Mouse (Mus musculus) splenic B cell, adult 2 months (primary cell): ENCODE results near the gene Fbxw11.
"Not testable (repeated sequence)": the region's sequence is repeated elsewhere in the genome, so short reads cannot be mapped to it uniquely, and the experiment has no call there.

Experiments used
- DNase-seq: peaks from one replicate; pipeline ENCODE4 v3.0.0-alpha.2; 2011; ENCODE audit warnings: low read depth, low spot score
- H3K27me3 ChIP-seq: 2 replicates; pipeline ENCODE4 v1.6.1; 2012; ENCODE audit warnings: mild to moderate bottlenecking, low read length, moderate library complexity, mixed read lengths; ENCODE audit not compliant: control insufficient read depth, poor library complexity, insufficient read depth, severe bottlenecking
- H3K36me3 ChIP-seq: 2 replicates; pipeline ENCODE4 v1.6.1; 2012; ENCODE audit warnings: mild to moderate bottlenecking, low read length, moderate library complexity, mixed read lengths; ENCODE audit not compliant: control insufficient read depth, poor library complexity, insufficient read depth, severe bottlenecking

Gene Fbxw11

GRCm38 (mm10) chr11:32618641-32619040 lies 23.9 kb upstream of the Fbxw11 start:
- DNase-seq, H3K27me3 ChIP-seq: not testable (repeated sequence)
- peaks cover 42% of the 10 kb centered on the region for H3K36me3 ChIP-seq

GRCm38 (mm10) chr11:32619257-32619816 lies 23.2 kb upstream of the Fbxw11 start:
- peaks cover 41% of the 10 kb centered on the region for H3K36me3 ChIP-seq
- H3K27me3 ChIP-seq = no peaks in the 10 kb centered on the region
- DNase-seq = peak; percentile 59

GRCm38 (mm10) chr11:32619866-32620456 lies 22.6 kb upstream of the Fbxw11 start:
- DNase-seq = peak; percentile 34
- Histone ChIP-seq H3K27me3 (no peaks in the 10 kb centered on the region), H3K36me3 (peaks cover 40% of the 10 kb centered on the region)

GRCm38 (mm10) chr11:32621831-32622478 lies 20.6 kb upstream of the Fbxw11 start:
- H3K36me3 ChIP-seq = peaks cover 33% of the 10 kb centered on the region
- H3K27me3 ChIP-seq = no peaks in the 10 kb centered on the region
- DNase-seq = no peak

- DNase-seq = no peak
- Histone ChIP-seq H3K36me3 (peaks cover 31% of the 10 kb centered on the region), H3K27me3 (no peaks in the 10 kb centered on the region)
These were observed 19.9 kb upstream of the Fbxw11 start for GRCm38 (mm10) chr11:32622479-32623190.

- H3K36me3 ChIP-seq = peaks cover 25% of the 10 kb centered on the region
- DNase-seq = no peak
- H3K27me3 ChIP-seq = no peaks in the 10 kb centered on the region
These were observed 19.3 kb upstream of the Fbxw11 start for GRCm38 (mm10) chr11:32623236-32623635.

GRCm38 (mm10) chr11:32623912-32624311 lies 18.6 kb upstream of the Fbxw11 start:
- H3K36me3 ChIP-seq = peaks cover 21% of the 10 kb centered on the region
- DNase-seq = no peak
- no peaks in the 10 kb centered on the region for H3K27me3 ChIP-seq

- H3K36me3 ChIP-seq = peaks cover 15% of the 10 kb centered on the region
- DNase-seq = peak; percentile 67
- no peaks in the 10 kb centered on the region for H3K27me3 ChIP-seq
These were observed 16.8 kb upstream of the Fbxw11 start for GRCm38 (mm10) chr11:32625677-32626076.

- no peak for DNase-seq
- H3K36me3 ChIP-seq = peaks cover 15% of the 10 kb centered on the region
These were observed 16.4 kb upstream of the Fbxw11 start for GRCm38 (mm10) chr11:32626079-32626478.

GRCm38 (mm10) chr11:32627900-32628299 lies 14.6 kb upstream of the Fbxw11 start:
- Histone ChIP-seq H3K27me3 (no peaks in the 10 kb centered on the region), H3K36me3 (peaks cover 6% of the 10 kb centered on the region; the same call in 1 of the 2 replicates)
- DNase-seq = no peak

More at GRCm38 (mm10) chr11:32626079-32626478, 16.4 kb upstream of the Fbxw11 start:
- no peaks in the 10 kb centered on the region for H3K27me3 ChIP-seq

GRCm38 (mm10) chr11:32629713-32630211 lies 12.8 kb upstream of the Fbxw11 start:
- no peak for DNase-seq
- no peaks in the 10 kb centered on the region for H3K27me3 ChIP-seq
- H3K36me3 ChIP-seq = 0 out of 2 replicates have a peak, but pooled peaks cover 3% of the 10 kb centered on the region

- Histone ChIP-seq H3K27me3 (no peaks in the 10 kb centered on the region), H3K36me3 (0 out of 2 replicates have a peak, but pooled peaks cover 2% of the 10 kb centered on the region)
- no peak for DNase-seq
These were observed 9.9 kb upstream of the Fbxw11 start for GRCm38 (mm10) chr11:32632671-32633070.

- no peaks in the 10 kb centered on the region for H3K27me3 ChIP-seq
- H3K36me3 ChIP-seq = 0 out of 2 replicates have a peak, but pooled peaks cover 2% of the 10 kb centered on the region
- DNase-seq = peak; percentile 46
These were observed 9.0 kb upstream of the Fbxw11 start for GRCm38 (mm10) chr11:32633542-32633941.

GRCm38 (mm10) chr11:32634143-32634542 lies 8.4 kb upstream of the Fbxw11 start:
- Histone ChIP-seq H3K27me3 (no peaks in the 10 kb centered on the region), H3K36me3 (0 out of 2 replicates have a peak, but pooled peaks cover 2% of the 10 kb centered on the region)
- DNase-seq = no peak
